Mouse (Mus musculus) neural tube, embryonic 15.5 days (tissue): ENCODE measurements at regions not wholly inside any gene's neighbourhood (a gene's known extent, or its start where the extent isn't known, plus 50 kb on each side); places are given as distances from the start of the nearest gene placed in this dataset.

Experiments used
- ATAC-seq: fragments of 200-750 bp; cut with Nextera tagmentation; 2 replicates; pipeline ENCODE4 v1.8.0; 2017; ENCODE audit warnings: mild to moderate bottlenecking, moderate TSS enrichment, moderate library complexity; ENCODE audit not compliant: low FRiP score
- H3K27ac ChIP-seq: fragments of 300-500 bp; sonication (generic); replicated peaks from 2 replicates; pipeline ENCODE4 v1.5.1; 2015; ENCODE audit warnings: mild to moderate bottlenecking, inconsistent platforms
- H3K27me3 ChIP-seq: fragments of 300-500 bp; sonication (generic); replicated peaks from 2 replicates; pipeline ENCODE4 v1.6.1; 2015; ENCODE audit warnings: inconsistent platforms
- H3K36me3 ChIP-seq: fragments of 300-500 bp; sonication (generic); 2 replicates; pipeline ENCODE4 v1.6.1; 2015; ENCODE audit warnings: inconsistent platforms
- H3K4me1 ChIP-seq: fragments of 300-500 bp; sonication (generic); 2 replicates; pipeline ENCODE4 v1.6.1; 2015; ENCODE audit warnings: inconsistent platforms
- H3K4me2 ChIP-seq: fragments of 300-500 bp; sonication (generic); 2 replicates; pipeline ENCODE4 v1.6.1; 2015; ENCODE audit warnings: inconsistent platforms, mild to moderate bottlenecking, moderate library complexity
- H3K4me3 ChIP-seq: fragments of 300-500 bp; sonication (generic); replicated peaks from 2 replicates; pipeline ENCODE4 v1.5.1; 2015; ENCODE audit warnings: mild to moderate bottlenecking, inconsistent platforms
- H3K9ac ChIP-seq: fragments of 300-500 bp; sonication (generic); replicated peaks from 2 replicates; pipeline ENCODE4 v1.6.1; 2015; ENCODE audit warnings: mild to moderate bottlenecking, inconsistent platforms
- H3K9me3 ChIP-seq: fragments of 300-500 bp; sonication (generic); replicated peaks from 2 replicates; pipeline ENCODE4 v1.6.1; 2016; ENCODE audit warnings: inconsistent platforms
- WGBS: fragments of 180-500 bp; shearing (Covaris S2); methylation state at CpG from one replicate; pipeline ENCODE4 v1.1.7; 2015; ENCODE audit warnings: mixed read lengths; 5-methylcytosine and 5-hydroxymethylcytosine counted together

- H3K4me1 ChIP-seq: no peaks in the 10 kb centered on the region
- no peak for ATAC-seq
- no peaks in the 10 kb centered on the region for H3K9me3 ChIP-seq
- H3K4me3 ChIP-seq: no peak overlapping the region
- no peak overlapping the region for H3K4me2 ChIP-seq
- no peak overlapping the region for H3K27ac ChIP-seq
- H3K9ac ChIP-seq: no peak overlapping the region
- no peaks in the 10 kb centered on the region for H3K27me3 ChIP-seq
- WGBS: 51% methylated on average over 4 of the region's 4 CpGs
- no peaks in the 10 kb centered on the region for H3K36me3 ChIP-seq
Observed at GRCm38 (mm10) chr13:90521758-90522245, 383.4 kb downstream of the Atp6ap1l start.

- WGBS: 83% methylated on average over 4 of the region's 4 CpGs
- no peak overlapping the region for H3K4me3 ChIP-seq
- no peak overlapping the region for H3K27ac ChIP-seq
- no peaks in the 10 kb centered on the region for H3K9me3 ChIP-seq
- ATAC-seq: no peak
- no peak overlapping the region for H3K9ac ChIP-seq
- no peaks in the 10 kb centered on the region for H3K27me3 ChIP-seq
- H3K4me2 ChIP-seq: no peak overlapping the region
- no peaks in the 10 kb centered on the region for H3K4me1 ChIP-seq
- H3K36me3 ChIP-seq: no peaks in the 10 kb centered on the region
Observed at GRCm38 (mm10) chr13:90520992-90521757, 384.0 kb downstream of the Atp6ap1l start.

- ATAC-seq: peak; percentile 65; the same call in 1 of the 2 replicates
- Histone ChIP-seq H3K36me3 (no peaks in the 10 kb centered on the region), H3K4me3 (no peak overlapping the region), H3K27ac (peak overlapping the region; percentile 64), H3K9ac (no peak overlapping the region), H3K27me3 (no peaks in the 10 kb centered on the region), H3K4me2 (no peak overlapping the region), H3K4me1 (no peaks in the 10 kb centered on the region), H3K9me3 (no peaks in the 10 kb centered on the region)
- 71% methylated on average over 3 of the region's 3 CpGs for WGBS
Observed at GRCm38 (mm10) chr13:90515773-90516503, 389.2 kb downstream of the Atp6ap1l start.

- H3K9me3 ChIP-seq: no peaks in the 10 kb centered on the region
- no peak overlapping the region for H3K27ac ChIP-seq
- no peak for ATAC-seq
- no peaks in the 10 kb centered on the region for H3K4me1 ChIP-seq
- no peak overlapping the region for H3K4me2 ChIP-seq
- WGBS: 75% methylated on average over 4 of the region's 4 CpGs
- no peaks in the 10 kb centered on the region for H3K36me3 ChIP-seq
- no peaks in the 10 kb centered on the region for H3K27me3 ChIP-seq
- H3K4me3 ChIP-seq: no peak overlapping the region
- no peak overlapping the region for H3K9ac ChIP-seq
Observed at GRCm38 (mm10) chr13:90513867-90514266, 391.3 kb downstream of the Atp6ap1l start.

GRCm38 (mm10) chr13:90512786-90513401 lies 392.3 kb downstream of the Atp6ap1l start:
- no peak overlapping the region for H3K4me2 ChIP-seq
- H3K27ac ChIP-seq: no peak overlapping the region
- ATAC-seq: no peak
- no peaks in the 10 kb centered on the region for H3K4me1 ChIP-seq
- 58% methylated on average over 2 of the region's 2 CpGs for WGBS
- no peaks in the 10 kb centered on the region for H3K27me3 ChIP-seq
- H3K4me3 ChIP-seq: no peak overlapping the region
- H3K9ac ChIP-seq: no peak overlapping the region
- no peaks in the 10 kb centered on the region for H3K9me3 ChIP-seq
- H3K36me3 ChIP-seq: no peaks in the 10 kb centered on the region

GRCm38 (mm10) chr13:90510479-90510878 lies 394.7 kb downstream of the Atp6ap1l start:
- Histone ChIP-seq H3K36me3 (no peaks in the 10 kb centered on the region), H3K9ac (no peak overlapping the region), H3K4me1 (no peaks in the 10 kb centered on the region), H3K27ac (no peak overlapping the region), H3K4me2 (no peak overlapping the region), H3K9me3 (no peaks in the 10 kb centered on the region), H3K4me3 (no peak overlapping the region), H3K27me3 (no peaks in the 10 kb centered on the region)
- 64% methylated on average over 6 of the region's 6 CpGs for WGBS
- no peak for ATAC-seq

- no peak overlapping the region for H3K4me2 ChIP-seq
- WGBS: 85% methylated on average over 2 of the region's 2 CpGs
- no peak for ATAC-seq
- no peaks in the 10 kb centered on the region for H3K9me3 ChIP-seq
- no peak overlapping the region for H3K9ac ChIP-seq
- no peaks in the 10 kb centered on the region for H3K4me1 ChIP-seq
- no peaks in the 10 kb centered on the region for H3K27me3 ChIP-seq
- H3K36me3 ChIP-seq: no peaks in the 10 kb centered on the region
- no peak overlapping the region for H3K4me3 ChIP-seq
- H3K27ac ChIP-seq: no peak overlapping the region
Observed at GRCm38 (mm10) chr13:90503188-90503587, 402.0 kb downstream of the Atp6ap1l start.

- Histone ChIP-seq H3K27ac (no peak overlapping the region), H3K36me3 (no peaks in the 10 kb centered on the region), H3K9me3 (no peaks in the 10 kb centered on the region), H3K4me3 (no peak overlapping the region), H3K27me3 (no peaks in the 10 kb centered on the region), H3K4me2 (no peak overlapping the region), H3K4me1 (no peaks in the 10 kb centered on the region), H3K9ac (no peak overlapping the region)
- ATAC-seq: no peak
- WGBS: 86% methylated on average over 1 of the region's 1 CpGs
Observed at GRCm38 (mm10) chr13:90502141-90502540, 403.0 kb downstream of the Atp6ap1l start.

GRCm38 (mm10) chr13:90498978-90499377 lies 406.2 kb downstream of the Atp6ap1l start:
- no peaks in the 10 kb centered on the region for H3K36me3 ChIP-seq
- no peak overlapping the region for H3K4me2 ChIP-seq
- no peaks in the 10 kb centered on the region for H3K27me3 ChIP-seq
- 86% methylated on average over 3 of the region's 3 CpGs for WGBS
- H3K9ac ChIP-seq: no peak overlapping the region
- H3K4me3 ChIP-seq: no peak overlapping the region
- no peaks in the 10 kb centered on the region for H3K9me3 ChIP-seq
- ATAC-seq: no peak
- H3K4me1 ChIP-seq: no peaks in the 10 kb centered on the region
- no peak overlapping the region for H3K27ac ChIP-seq

- Histone ChIP-seq H3K36me3 (no peaks in the 10 kb centered on the region), H3K27ac (no peak overlapping the region), H3K4me1 (no peaks in the 10 kb centered on the region), H3K9ac (no peak overlapping the region), H3K4me3 (no peak overlapping the region), H3K4me2 (no peak overlapping the region), H3K9me3 (no peaks in the 10 kb centered on the region), H3K27me3 (no peaks in the 10 kb centered on the region)
- WGBS: 57% methylated on average over 2 of the region's 2 CpGs
- no peak for ATAC-seq
Observed at GRCm38 (mm10) chr13:90497573-90497972, 407.6 kb downstream of the Atp6ap1l start.

- ATAC-seq: no peak
- Histone ChIP-seq H3K27me3 (no peaks in the 10 kb centered on the region), H3K4me1 (peaks cover 2% of the 10 kb centered on the region; the same call in 1 of the 2 replicates), H3K36me3 (no peaks in the 10 kb centered on the region), H3K27ac (no peak overlapping the region), H3K4me3 (no peak overlapping the region), H3K4me2 (no peak overlapping the region), H3K9me3 (no peaks in the 10 kb centered on the region), H3K9ac (no peak overlapping the region)
- 40% methylated on average over 1 of the region's 1 CpGs for WGBS
Observed at GRCm38 (mm10) chr13:90493696-90494095, 404.3 kb upstream of the Xrcc4 start.
